Mouse (Mus musculus): ENCODE measurements at regions not wholly inside any gene's neighbourhood (a gene's known extent, or its start where the extent isn't known, plus 50 kb on each side); places are given as distances from the start of the nearest gene placed in this dataset.

DNA sequence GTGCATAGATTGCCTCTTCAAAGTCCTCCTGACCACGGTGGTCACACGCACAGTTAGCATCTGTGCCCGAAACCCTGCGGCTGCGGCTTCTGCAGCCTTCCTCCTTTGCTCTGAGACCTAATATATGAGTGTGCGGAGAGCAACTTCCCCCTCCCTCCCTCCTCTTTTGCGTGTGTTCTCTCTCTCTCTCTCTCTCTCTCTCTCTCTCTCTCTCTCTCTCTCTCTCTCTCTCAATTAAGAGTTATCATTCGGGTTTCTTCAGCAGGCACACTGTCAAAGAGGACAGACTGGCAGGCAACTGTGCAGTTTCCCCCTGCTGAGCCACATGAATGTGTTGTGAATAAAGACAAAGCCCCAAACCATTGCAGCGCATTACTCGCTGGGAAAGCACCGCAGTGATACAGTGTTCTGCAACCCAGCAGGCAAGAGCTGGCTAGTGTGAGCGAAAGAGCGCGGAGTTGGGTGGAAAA is 900.8 kb downstream of the Mat2b start:
- DNase-seq (ENCODE audit: low read depth, low spot score), result peak; percentile 33

- no peak for DNase-seq (ENCODE audit: low read depth, low spot score)
Measured at GRCm38 (mm10) chr11:39792112-39792511, 902.9 kb downstream of the Mat2b start.

All from forelimb bud, embryonic 11.5 days (tissue).